Mouse (Mus musculus): ENCODE measurements around the gene Kctd13. TPM values are rescaled to one million over a fixed set of nuclear protein-coding genes. Genes with fewer than 3 reads are reported as not detected.

Gene Kctd13
- polyA plus RNA-seq (2017; shearing (Covaris generic)), result 39.8 TPM

GRCm38 (mm10) chr7:126928384-126929037 is at the start of gene Kctd13:
Gene Kctd13, plus strand, starts transcription at chr7:126928879.

GRCm38 (mm10) chr7:126884286-126885164 is 44.2 kb upstream of the Kctd13 start, which contains the start of gene Taok2:
Gene Taok2, minus strand, starts transcription at chr7:126884703.

GRCm38 (mm10) chr7:126922624-126923060 is 6.0 kb upstream of the Kctd13 start, which contains the start of gene Tmem219:
Gene Tmem219, minus strand, starts transcription at chr7:126922917.

GRCm38 (mm10) chr7:126949403-126949792 is 20.7 kb downstream of the Kctd13 start, which contains the start of gene Asphd1:
Gene Asphd1, minus strand, starts transcription at chr7:126949582.

GRCm38 (mm10) chr7:126949793-126950646 is 21.3 kb downstream of the Kctd13 start, which contains the start of gene Sez6l2:
Gene Sez6l2, plus strand, starts transcription at chr7:126950563.

GRCm38 (mm10) chr7:126975893-126975949 is 47.0 kb downstream of the Kctd13 start, which contains the start of gene Cdipt:
Gene Cdipt, plus strand, starts transcription at chr7:126975914.

GRCm38 (mm10) chr7:126975950-126976866 is 47.5 kb downstream of the Kctd13 start, which contains the start of gene Cdiptos:
Gene Cdiptos, minus strand, starts transcription at chr7:126976098.

Other genes with a start within 250 kb of the Kctd13 start
- gene Bola2, start 233.5 kb upstream of the Kctd13 start, polyA plus RNA-seq (2017; shearing (Covaris generic)), result 118 TPM
- gene Slx1b, start 233.1 kb upstream of the Kctd13 start, polyA plus RNA-seq (2017; shearing (Covaris generic)), result 9.2 TPM
- gene Coro1a, start 221.1 kb upstream of the Kctd13 start, polyA plus RNA-seq (2017; shearing (Covaris generic)), result 3,348 TPM
- gene Mapk3, start 169.3 kb upstream of the Kctd13 start, polyA plus RNA-seq (2017; shearing (Covaris generic)), result 35.2 TPM
- gene Gdpd3, start 162.5 kb upstream of the Kctd13 start, polyA plus RNA-seq (2017; shearing (Covaris generic)), result 1.7 TPM
- 606 TPM for gene Ypel3, start 151.9 kb upstream of the Kctd13 start, polyA plus RNA-seq (2017; shearing (Covaris generic))
- 4.3 TPM for gene Tbx6, start 147.4 kb upstream of the Kctd13 start, polyA plus RNA-seq (2017; shearing (Covaris generic))
- 417 TPM for gene Ppp4c, start 136.4 kb upstream of the Kctd13 start, polyA plus RNA-seq (2017; shearing (Covaris generic))
- gene Fam57b, start 131.2 kb upstream of the Kctd13 start, polyA plus RNA-seq (2017; shearing (Covaris generic)), result not detected
- not detected for gene 4930451I11Rik, start 97.2 kb upstream of the Kctd13 start, polyA plus RNA-seq (2017; shearing (Covaris generic))
- gene Doc2a, start 81.5 kb upstream of the Kctd13 start, polyA plus RNA-seq (2017; shearing (Covaris generic)), result 0.14 TPM
- 7.3 TPM for gene Hirip3, start 66.9 kb upstream of the Kctd13 start, polyA plus RNA-seq (2017; shearing (Covaris generic))
- 95.0 TPM for gene Ino80e, start 66.5 kb upstream of the Kctd13 start, polyA plus RNA-seq (2017; shearing (Covaris generic))
- gene Taok2, start 44.2 kb upstream of the Kctd13 start, polyA plus RNA-seq (2017; shearing (Covaris generic)), result 45.7 TPM
- 44.7 TPM for gene Tmem219, start 6.0 kb upstream of the Kctd13 start, polyA plus RNA-seq (2017; shearing (Covaris generic))
- 0.18 TPM for gene Asphd1, start 20.7 kb downstream of the Kctd13 start, polyA plus RNA-seq (2017; shearing (Covaris generic))
- 1.4 TPM for gene Sez6l2, start 21.7 kb downstream of the Kctd13 start, polyA plus RNA-seq (2017; shearing (Covaris generic))
- 306 TPM for gene Cdipt, start 47.0 kb downstream of the Kctd13 start, polyA plus RNA-seq (2017; shearing (Covaris generic))
- gene Cdiptos, start 47.2 kb downstream of the Kctd13 start, polyA plus RNA-seq (2017; shearing (Covaris generic)), result 0.89 TPM
- gene Mvp, start 85.7 kb downstream of the Kctd13 start, polyA plus RNA-seq (2017; shearing (Covaris generic)), result 39.6 TPM
- gene Pagr1b, start 87.6 kb downstream of the Kctd13 start, polyA plus RNA-seq (2017; shearing (Covaris generic)), result 1.6 TPM
- gene Pagr1a, start 88.5 kb downstream of the Kctd13 start, polyA plus RNA-seq (2017; shearing (Covaris generic)), result 122 TPM
- 42.9 TPM for gene Gm42742, start 92.2 kb downstream of the Kctd13 start, polyA plus RNA-seq (2017; shearing (Covaris generic))
- gene Prrt2, start 92.3 kb downstream of the Kctd13 start, polyA plus RNA-seq (2017; shearing (Covaris generic)), result 14.4 TPM
- gene Maz, start 98.2 kb downstream of the Kctd13 start, polyA plus RNA-seq (2017; shearing (Covaris generic)), result 176 TPM
- 10.7 TPM for gene Kif22, start 113.6 kb downstream of the Kctd13 start, polyA plus RNA-seq (2017; shearing (Covaris generic))
- not detected for gene Zg16, start 158.4 kb downstream of the Kctd13 start, polyA plus RNA-seq (2017; shearing (Covaris generic))
- 327 TPM for gene AI467606, start 162.5 kb downstream of the Kctd13 start, polyA plus RNA-seq (2017; shearing (Covaris generic))
- gene Qprt, start 193.3 kb downstream of the Kctd13 start, polyA plus RNA-seq (2017; shearing (Covaris generic)), result 25.5 TPM
- gene Spn, start 208.9 kb downstream of the Kctd13 start, polyA plus RNA-seq (2017; shearing (Covaris generic)), result 77.9 TPM